In genomic region chr6:98114327-98115134, GRCm38 (mm10) we compare ENCODE assay signal across 9 mouse cellular contexts.
DNase-seq lines count a peak whose midpoint lies in the region; ATAC-seq and TF ChIP-seq lines count a peak whose summit lies in the region.
"Had no signal": no experiment of that assay in that cellular context is flagged by ENCODE, and none has a peak within 500 bp of the region (broad histone marks: within the 10 kb centered on the region; RNA-seq: fewer than 3 reads in every experiment).

No protein-coding gene starts in this region.

- WGBS in midbrain, embryonic 10.5 days: 17% methylated on average over 9 of the region's 9 CpGs
- WGBS in midbrain, postnatal 0 days: 30% methylated on average over 9 of the region's 9 CpGs
- WGBS in embryonic facial prominence, embryonic 13.5 days: 15% methylated on average over 9 of the region's 9 CpGs
- 27% methylated on average over 9 of the region's 9 CpGs for WGBS in kidney, embryonic 16.5 days

- no peak overlapping the region for H3K4me3 ChIP-seq in midbrain, embryonic 10.5 days
- H3K4me3 ChIP-seq in midbrain, postnatal 0 days (ENCODE audit: low read depth, low read length): no peak overlapping the region
- no peak overlapping the region for H3K4me3 ChIP-seq in embryonic facial prominence, embryonic 13.5 days
- H3K4me3 ChIP-seq in kidney, embryonic 16.5 days (ENCODE audit: low read length): no peak overlapping the region
- H3K4me3 ChIP-seq: myocyte had no signal

- TF ChIP-seq CTCF in midbrain, postnatal 0 days (IDR thresholded peaks at IDR 0.05): no peak

- no peak overlapping the region for H3K4me2 ChIP-seq in midbrain, postnatal 0 days (ENCODE audit: low read depth, low read length, poor library complexity, severe bottlenecking)
- H3K4me2 ChIP-seq in embryonic facial prominence, embryonic 13.5 days: 0 out of 2 replicates have a peak overlapping the region, but pooled peaks have one; percentile 2
- H3K4me2 ChIP-seq in kidney, embryonic 16.5 days (replicated peaks; ENCODE audit: low read depth, low read length): no peak overlapping the region

- H3K27ac ChIP-seq in midbrain, embryonic 10.5 days (replicated peaks): peak overlapping the region; percentile 75
- no peak overlapping the region for H3K27ac ChIP-seq in midbrain, postnatal 0 days (ENCODE audit: low read depth, low read length)
- peak overlapping the region; percentile 44 for H3K27ac ChIP-seq in embryonic facial prominence, embryonic 13.5 days
- H3K27ac ChIP-seq in kidney, embryonic 16.5 days (ENCODE audit: low read length): 0 out of 2 replicates have a peak overlapping the region, but pooled peaks have one; percentile 18

- no peaks in the 10 kb centered on the region for H3K9me3 ChIP-seq in midbrain, embryonic 10.5 days (replicated peaks)
- H3K9me3 ChIP-seq in midbrain, postnatal 0 days (ENCODE audit: low read length): no peaks in the 10 kb centered on the region
- no peaks in the 10 kb centered on the region for H3K9me3 ChIP-seq in embryonic facial prominence, embryonic 13.5 days
- H3K9me3 ChIP-seq in kidney, embryonic 16.5 days (ENCODE audit: low read length): no peaks in the 10 kb centered on the region

- H3K27me3 ChIP-seq in midbrain, embryonic 10.5 days (ENCODE audit: low read depth, poor library complexity, severe bottlenecking): no peaks in the 10 kb centered on the region
- no peaks in the 10 kb centered on the region for H3K27me3 ChIP-seq in midbrain, postnatal 0 days (ENCODE audit: insufficient read depth, low read length)
- no peaks in the 10 kb centered on the region for H3K27me3 ChIP-seq in embryonic facial prominence, embryonic 13.5 days
- no peaks in the 10 kb centered on the region for H3K27me3 ChIP-seq in kidney, embryonic 16.5 days (ENCODE audit: insufficient read depth, low read length)

- no peak for ATAC-seq in midbrain, postnatal 0 days (ENCODE audit: low FRiP score)
- no peak for ATAC-seq in embryonic facial prominence, embryonic 13.5 days (ENCODE audit: insufficient number of reproducible peaks, insufficient read depth, low FRiP score, low TSS enrichment, low read depth)
- ATAC-seq in kidney, embryonic 16.5 days (ENCODE audit: low FRiP score, low TSS enrichment): no peak; the same call in 1 of the 2 replicates

- peak; percentile 35 for DNase-seq in midbrain, embryonic 10.5 days (ENCODE audit: low spot score)
- no peak for DNase-seq in midbrain, postnatal 0 days (ENCODE audit: low spot score)
- DNase-seq in thymus, postnatal 25 days: peak; percentile 63
- no peak for DNase-seq in B cell, adult 2 months
- DNase-seq in gastrocnemius, adult 18-20 months (ENCODE audit: low spot score): no peak
- DNase-seq in adrenal gland, adult 18-20 months (ENCODE audit: low spot score in 2 of 2): no peak

- H3K4me1 ChIP-seq in midbrain, embryonic 10.5 days: peaks cover 45% of the 10 kb centered on the region
- H3K4me1 ChIP-seq in midbrain, postnatal 0 days (ENCODE audit: insufficient read depth, low read length): no peaks in the 10 kb centered on the region
- peaks cover 23% of the 10 kb centered on the region for H3K4me1 ChIP-seq in embryonic facial prominence, embryonic 13.5 days
- peaks cover 14% of the 10 kb centered on the region for H3K4me1 ChIP-seq in kidney, embryonic 16.5 days (ENCODE audit: insufficient read depth, low read length)

- no peaks in the 10 kb centered on the region for H3K36me3 ChIP-seq in midbrain, embryonic 10.5 days
- H3K36me3 ChIP-seq in midbrain, postnatal 0 days (ENCODE audit: insufficient read depth, low read length): no peaks in the 10 kb centered on the region
- no peaks in the 10 kb centered on the region for H3K36me3 ChIP-seq in embryonic facial prominence, embryonic 13.5 days
- H3K36me3 ChIP-seq in kidney, embryonic 16.5 days (ENCODE audit: insufficient read depth, low read length): no peaks in the 10 kb centered on the region

- H3K9ac ChIP-seq in midbrain, postnatal 0 days (replicated peaks; ENCODE audit: low read length, poor library complexity, severe bottlenecking): no peak overlapping the region
- no peak overlapping the region for H3K9ac ChIP-seq in embryonic facial prominence, embryonic 13.5 days
- no peak overlapping the region for H3K9ac ChIP-seq in kidney, embryonic 16.5 days (replicated peaks; ENCODE audit: low read length)

Comparison
In these comparisons a context has a peak if more than half of its experiments do, and no peak if none do; other contexts are left out.
1. DNase-seq: peak in midbrain, embryonic 10.5 days (single experiment) and thymus, postnatal 25 days (single experiment); none in midbrain, postnatal 0 days (single experiment), B cell, adult 2 months (0 of 2), gastrocnemius, adult 18-20 months (single experiment) and adrenal gland, adult 18-20 months (0 of 2).